Mouse (Mus musculus): Measurements from ENCODE around the gene Ppp2r5b.

DNA sequence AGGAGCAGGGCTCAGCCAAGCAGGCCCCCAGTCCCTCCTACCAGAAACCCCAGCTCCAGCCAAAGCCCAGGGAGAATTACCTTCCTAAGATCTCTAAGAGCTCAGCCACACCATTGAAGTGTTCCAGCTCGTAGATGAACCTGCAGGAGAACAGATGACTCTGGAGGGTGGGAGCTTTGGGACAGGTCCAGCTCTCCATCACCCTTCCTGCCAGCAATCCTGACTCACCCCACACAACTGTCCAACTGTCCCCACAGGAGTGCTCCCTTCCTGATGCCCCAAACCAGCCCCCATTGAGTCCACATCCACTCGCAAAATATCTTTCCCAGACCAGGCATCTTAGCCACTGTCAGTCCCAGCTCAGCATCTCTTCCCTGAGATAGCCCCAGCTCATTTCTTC, 4.6 kb downstream of the Ppp2r5b start:
- TF ChIP-seq POLR2A (IDR thresholded peaks at IDR 0.05; ENCODE audit: extremely low read depth, insufficient read depth, low read length) (no peak), CTCF (IDR thresholded peaks at IDR 0.05; ENCODE audit: extremely low read depth, insufficient read depth, low read length) (no peak)

Data from cortical plate, adult 2 months (tissue).